Mouse (Mus musculus): Measurements from ENCODE around the gene Nkiras1. TPM values are rescaled to one million over a fixed set of nuclear protein-coding genes. Genes with fewer than 3 reads are reported as not detected.

Gene Nkiras1
- polyA plus RNA-seq, 1 experiment from 2014 or later: 11.3 TPM

GRCm38 (mm10) chr14:18286441-18286840 is 15.5 kb downstream of the Nkiras1 start:
- H3K4me3 ChIP-seq: no peak overlapping the region
- DNase-seq (ENCODE audit: low spot score): no peak
- H3K9me3 ChIP-seq (replicated peaks): no peaks in the 10 kb centered on the region
- H3K27ac ChIP-seq (replicated peaks): no peak overlapping the region
- WGBS: 90% methylated on average over 2 of the region's 2 CpGs
- H3K27me3 ChIP-seq (ENCODE audit: low read depth, poor library complexity, severe bottlenecking): no peaks in the 10 kb centered on the region
- H3K4me1 ChIP-seq: no peaks in the 10 kb centered on the region
- peaks cover 32% of the 10 kb centered on the region for H3K36me3 ChIP-seq

- no peak overlapping the region for H3K27ac ChIP-seq (replicated peaks)
- peaks cover 23% of the 10 kb centered on the region for H3K36me3 ChIP-seq
- no peaks in the 10 kb centered on the region for H3K9me3 ChIP-seq (replicated peaks)
- 82% methylated on average over 2 of the region's 2 CpGs for WGBS
- H3K4me1 ChIP-seq: no peaks in the 10 kb centered on the region
- no peak for DNase-seq (ENCODE audit: low spot score)
- H3K4me3 ChIP-seq: no peak overlapping the region
- no peaks in the 10 kb centered on the region for H3K27me3 ChIP-seq (ENCODE audit: low read depth, poor library complexity, severe bottlenecking)
Measured at GRCm38 (mm10) chr14:18287391-18287790, 16.5 kb downstream of the Nkiras1 start.

GRCm38 (mm10) chr14:18292111-18292510 is 21.2 kb downstream of the Nkiras1 start:
- H3K27me3 ChIP-seq (ENCODE audit: low read depth, poor library complexity, severe bottlenecking): no peaks in the 10 kb centered on the region
- DNase-seq (ENCODE audit: low spot score): no peak
- H3K27ac ChIP-seq (replicated peaks): no peak overlapping the region
- no peaks in the 10 kb centered on the region for H3K9me3 ChIP-seq (replicated peaks)
- peaks cover 13% of the 10 kb centered on the region; the same call in 1 of the 2 replicates for H3K36me3 ChIP-seq
- 92% methylated on average over 3 of the region's 3 CpGs for WGBS
- H3K4me1 ChIP-seq: no peaks in the 10 kb centered on the region
- H3K4me3 ChIP-seq: no peak overlapping the region

GRCm38 (mm10) chr14:18292578-18292977 is 21.6 kb downstream of the Nkiras1 start:
- WGBS: 89% methylated on average over 3 of the region's 3 CpGs
- peaks cover 13% of the 10 kb centered on the region; the same call in 1 of the 2 replicates for H3K36me3 ChIP-seq
- H3K4me1 ChIP-seq: no peaks in the 10 kb centered on the region
- H3K27ac ChIP-seq (replicated peaks): no peak overlapping the region
- no peak overlapping the region for H3K4me3 ChIP-seq
- H3K27me3 ChIP-seq (ENCODE audit: low read depth, poor library complexity, severe bottlenecking): no peaks in the 10 kb centered on the region
- no peaks in the 10 kb centered on the region for H3K9me3 ChIP-seq (replicated peaks)
- DNase-seq (ENCODE audit: low spot score): no peak

GRCm38 (mm10) chr14:18297441-18297840 is 26.5 kb downstream of the Nkiras1 start:
- Histone ChIP-seq H3K27me3 (ENCODE audit: low read depth, poor library complexity, severe bottlenecking) (no peaks in the 10 kb centered on the region), H3K4me1 (no peaks in the 10 kb centered on the region), H3K27ac (replicated peaks) (no peak overlapping the region), H3K9me3 (replicated peaks) (no peaks in the 10 kb centered on the region), H3K36me3 (peaks cover 23% of the 10 kb centered on the region; the same call in 1 of the 2 replicates), H3K4me3 (no peak overlapping the region)
- no peak for DNase-seq (ENCODE audit: low spot score)
- WGBS: 91% methylated on average over 2 of the region's 2 CpGs

- Histone ChIP-seq H3K36me3 (peaks cover 23% of the 10 kb centered on the region; the same call in 1 of the 2 replicates), H3K27me3 (ENCODE audit: low read depth, poor library complexity, severe bottlenecking) (no peaks in the 10 kb centered on the region), H3K4me1 (no peaks in the 10 kb centered on the region), H3K27ac (replicated peaks) (no peak overlapping the region), H3K9me3 (replicated peaks) (no peaks in the 10 kb centered on the region), H3K4me3 (no peak overlapping the region)
- 89% methylated on average over 2 of the region's 2 CpGs for WGBS
- DNase-seq (ENCODE audit: low spot score): no peak
Measured at GRCm38 (mm10) chr14:18298874-18299273, 27.9 kb downstream of the Nkiras1 start.

- Histone ChIP-seq H3K27ac (replicated peaks) (no peak overlapping the region), H3K36me3 (peaks cover 29% of the 10 kb centered on the region), H3K27me3 (ENCODE audit: low read depth, poor library complexity, severe bottlenecking) (no peaks in the 10 kb centered on the region), H3K9me3 (replicated peaks) (no peaks in the 10 kb centered on the region), H3K4me1 (no peaks in the 10 kb centered on the region), H3K4me3 (no peak overlapping the region)
- 89% methylated on average over 2 of the region's 2 CpGs for WGBS
- DNase-seq (ENCODE audit: low spot score): no peak
Measured at GRCm38 (mm10) chr14:18300676-18301075, 29.7 kb downstream of the Nkiras1 start.

GRCm38 (mm10) chr14:18301591-18301990 is 30.7 kb downstream of the Nkiras1 start:
- H3K27ac ChIP-seq (replicated peaks): no peak overlapping the region
- H3K36me3 ChIP-seq: peaks cover 38% of the 10 kb centered on the region
- no peak overlapping the region for H3K4me3 ChIP-seq
- no peaks in the 10 kb centered on the region for H3K4me1 ChIP-seq
- no peaks in the 10 kb centered on the region for H3K9me3 ChIP-seq (replicated peaks)
- DNase-seq (ENCODE audit: low spot score): no peak
- 87% methylated on average over 3 of the region's 3 CpGs for WGBS
- H3K27me3 ChIP-seq (ENCODE audit: low read depth, poor library complexity, severe bottlenecking): no peaks in the 10 kb centered on the region

- no peak for DNase-seq (ENCODE audit: low spot score)
- H3K27ac ChIP-seq (replicated peaks): no peak overlapping the region
- H3K4me1 ChIP-seq: no peaks in the 10 kb centered on the region
- no peak overlapping the region for H3K4me3 ChIP-seq
- no peaks in the 10 kb centered on the region for H3K27me3 ChIP-seq (ENCODE audit: low read depth, poor library complexity, severe bottlenecking)
- H3K36me3 ChIP-seq: peaks cover 48% of the 10 kb centered on the region
- 79% methylated on average over 3 of the region's 3 CpGs for WGBS
- no peaks in the 10 kb centered on the region for H3K9me3 ChIP-seq (replicated peaks)
Measured at GRCm38 (mm10) chr14:18302750-18303149, 31.8 kb downstream of the Nkiras1 start.

- no peak overlapping the region for H3K27ac ChIP-seq (replicated peaks)
- H3K4me3 ChIP-seq: no peak overlapping the region
- H3K36me3 ChIP-seq: peaks cover 49% of the 10 kb centered on the region
- no peaks in the 10 kb centered on the region for H3K27me3 ChIP-seq (ENCODE audit: low read depth, poor library complexity, severe bottlenecking)
- no peaks in the 10 kb centered on the region for H3K4me1 ChIP-seq
- H3K9me3 ChIP-seq (replicated peaks): no peaks in the 10 kb centered on the region
- DNase-seq (ENCODE audit: low spot score): no peak
- WGBS: 91% methylated on average over 4 of the region's 4 CpGs
Measured at GRCm38 (mm10) chr14:18303262-18303661, 32.3 kb downstream of the Nkiras1 start.

- H3K27ac ChIP-seq (replicated peaks): no peak overlapping the region
- no peak overlapping the region for H3K4me3 ChIP-seq
- H3K4me1 ChIP-seq: no peaks in the 10 kb centered on the region
- H3K36me3 ChIP-seq: peaks cover 44% of the 10 kb centered on the region
- H3K9me3 ChIP-seq (replicated peaks): no peaks in the 10 kb centered on the region
- DNase-seq (ENCODE audit: low spot score): no peak
- H3K27me3 ChIP-seq (ENCODE audit: low read depth, poor library complexity, severe bottlenecking): no peaks in the 10 kb centered on the region
- whole genome bisulfite sequencing: 95% methylated on average over 5 of the region's 5 CpGs
Measured at GRCm38 (mm10) chr14:18304165-18304564, 33.2 kb downstream of the Nkiras1 start.

- Histone ChIP-seq H3K4me3 (no peak overlapping the region), H3K27ac (replicated peaks) (no peak overlapping the region), H3K27me3 (ENCODE audit: low read depth, poor library complexity, severe bottlenecking) (no peaks in the 10 kb centered on the region), H3K36me3 (peaks cover 53% of the 10 kb centered on the region), H3K9me3 (replicated peaks) (no peaks in the 10 kb centered on the region), H3K4me1 (no peaks in the 10 kb centered on the region)
- whole genome bisulfite sequencing: 89% methylated on average over 11 of the region's 11 CpGs
- no peak for DNase-seq (ENCODE audit: low spot score)
Measured at GRCm38 (mm10) chr14:18317457-18318411, 46.8 kb downstream of the Nkiras1 start.

GRCm38 (mm10) chr14:18326968-18327672 is 56.2 kb downstream of the Nkiras1 start:
- Histone ChIP-seq H3K36me3 (peaks cover 25% of the 10 kb centered on the region), H3K9me3 (replicated peaks) (no peaks in the 10 kb centered on the region), H3K4me1 (peaks cover 46% of the 10 kb centered on the region), H3K27ac (replicated peaks) (peak overlapping the region; percentile 93), H3K4me3 (peak overlapping the region; percentile 63), H3K27me3 (ENCODE audit: low read depth, poor library complexity, severe bottlenecking) (no peaks in the 10 kb centered on the region)
- DNase-seq (ENCODE audit: low spot score): peak; percentile 76
- WGBS: 2% methylated on average over 37 of the region's 37 CpGs

All from midbrain, embryonic 10.5 days (tissue).